Mouse (Mus musculus) CD4-positive helper T cell, adult 2 months (primary cell): Measurements from ENCODE around the gene Hltf.

ENCODE experiments used
- DNase-seq: peaks from one replicate; pipeline ENCODE4 v3.0.0-alpha.2; 2012; ENCODE audit warnings: low read depth, missing footprints, low spot score

Gene Hltf

GRCm38 (mm10) chr3:20145696-20146113, 88.1 kb downstream of the Hltf start:
- DNase-seq, result no peak

- no peak for DNase-seq
These were observed 89.3 kb downstream of the Hltf start for GRCm38 (mm10) chr3:20146884-20147395.

GRCm38 (mm10) chr3:20147647-20148046, 90.0 kb downstream of the Hltf start:
- DNase-seq, result no peak

- no peak for DNase-seq
These were observed 92.9 kb downstream of the Hltf start for GRCm38 (mm10) chr3:20150511-20150910.

GRCm38 (mm10) chr3:20151651-20152050, 94.0 kb downstream of the Hltf start:
- no peak for DNase-seq

GRCm38 (mm10) chr3:20154531-20155367, 97.1 kb downstream of the Hltf start, which contains the start of gene Gyg:
TSS of gene Gyg (minus strand) at chr3:20155317.
- peak; percentile 79 for DNase-seq

GRCm38 (mm10) chr3:20155476-20155875, 97.9 kb downstream of the Hltf start:
- DNase-seq, result no peak

- no peak for DNase-seq
These were observed 109.9 kb downstream of the Hltf start for GRCm38 (mm10) chr3:20167487-20167886.
